Mouse (Mus musculus) kidney, embryonic 14.5 days (tissue): ENCODE measurements around the gene Sema4d. TPM values are rescaled to one million over a fixed set of nuclear protein-coding genes. Genes with fewer than 3 reads are reported as not detected.
"Not testable (repeated sequence)": the region's sequence is repeated elsewhere in the genome, so short reads cannot be mapped to it uniquely, and the experiment has no call there.

ENCODE experiments used
- ATAC-seq: fragments of 200-750 bp; cut with Nextera tagmentation; 2 replicates; pipeline ENCODE4 v1.8.0; 2017; ENCODE audit warnings: moderate number of reproducible peaks, mild to moderate bottlenecking, moderate TSS enrichment, moderate library complexity; ENCODE audit not compliant: low FRiP score, low TSS enrichment
- H3K27ac ChIP-seq: fragments of 300-500 bp; sonication (generic); 2 replicates; pipeline ENCODE4 v1.5.1; 2014; ENCODE audit warnings: low read depth, mild to moderate bottlenecking, low read length, moderate library complexity, mixed read lengths
- H3K27me3 ChIP-seq: fragments of 300-500 bp; sonication (generic); 2 replicates; pipeline ENCODE4 v1.6.1; 2014; ENCODE audit warnings: mild to moderate bottlenecking, low read length; ENCODE audit not compliant: control insufficient read depth, insufficient read depth
- H3K36me3 ChIP-seq: fragments of 300-500 bp; sonication (generic); 2 replicates; pipeline ENCODE4 v1.6.1; 2014; ENCODE audit warnings: low read length, mixed read lengths; ENCODE audit not compliant: control insufficient read depth, insufficient read depth
- H3K4me1 ChIP-seq: fragments of 300-500 bp; sonication (generic); 2 replicates; pipeline ENCODE4 v1.6.1; 2014; ENCODE audit warnings: low read length, mixed read lengths; ENCODE audit not compliant: control insufficient read depth, insufficient read depth
- H3K4me2 ChIP-seq: fragments of 300-500 bp; sonication (generic); replicated peaks from 2 replicates; pipeline ENCODE4 v1.6.1; 2014; ENCODE audit warnings: low read depth, mild to moderate bottlenecking, low read length
- H3K4me3 ChIP-seq: fragments of 300-500 bp; sonication (generic); 2 replicates; pipeline ENCODE4 v1.5.1; 2014; ENCODE audit warnings: mild to moderate bottlenecking, low read length
- H3K9ac ChIP-seq: fragments of 300-500 bp; sonication (generic); 2 replicates; pipeline ENCODE4 v1.6.1; 2014; ENCODE audit warnings: low read depth, mild to moderate bottlenecking, low read length, moderate library complexity
- H3K9me3 ChIP-seq: fragments of 300-500 bp; sonication (generic); 2 replicates; pipeline ENCODE4 v1.6.1; 2016; ENCODE audit warnings: low read length; ENCODE audit not compliant: control insufficient read depth
- WGBS: fragments of 180-500 bp; shearing (Covaris S2); extraction: QIAGEN DNeasy Blood & Tissue Kit; methylation state at CpG from one replicate; pipeline ENCODE4 v1.1.7; 2014; 5-methylcytosine and 5-hydroxymethylcytosine counted together
- polyA plus RNA-seq: library from polyadenylated mRNA; unstranded; fragments of >200 nt; fragmentation: Nextera tagmentation; extraction: Ambion mirVana; gene quantifications from 2 replicates; pipeline ENCODE4 v1.2.1, GENCODE M21; 2014

Sema4d gene
- polyA plus RNA-seq = 11.3 and 20.2 TPM in 2 replicates

DNA sequence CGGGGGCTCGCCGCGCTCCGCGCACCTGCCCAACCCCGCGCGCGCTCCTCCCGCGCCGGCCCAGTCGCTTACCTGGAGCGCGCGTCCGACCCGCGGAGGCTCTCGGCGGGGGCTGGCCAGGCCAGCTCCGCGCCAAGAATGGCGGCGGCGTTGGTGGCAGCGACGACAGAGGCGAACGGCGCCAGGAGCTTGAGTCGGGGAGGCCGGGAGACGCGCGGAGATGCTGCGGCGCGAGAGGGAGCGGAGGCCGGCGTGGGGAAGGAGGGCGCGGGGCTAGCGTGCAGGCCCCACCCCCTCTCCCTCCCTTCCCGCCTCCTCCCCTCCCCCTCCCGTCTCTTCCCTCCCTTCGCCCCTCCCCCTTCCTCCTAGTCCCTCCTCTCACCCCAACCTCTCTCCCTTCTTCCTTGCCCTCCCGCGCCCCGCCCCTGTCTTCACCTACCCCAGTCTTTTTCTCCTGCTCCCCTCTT is at the start of gene Sema4d:
TSS of gene Sema4d (minus strand) at position 323 of the 467 bp plus-strand sequence.
- Histone ChIP-seq H3K27me3 (peaks cover 7% of the 10 kb centered on the region), H3K36me3 (no peaks in the 10 kb centered on the region), H3K4me1 (peaks cover 10% of the 10 kb centered on the region), H3K27ac (no peak within 1 kb of the TSS), H3K4me2 (peak within 1 kb of the TSS; percentile 80), H3K9me3 (no peaks in the 10 kb centered on the region), H3K4me3 (peak within 1 kb of the TSS; percentile 65), H3K9ac (peak within 1 kb of the TSS; percentile 74)
- WGBS = under 1% methylated on average over 36 of the region's 52 CpGs
- peak; percentile 58 for ATAC-seq

DNA sequence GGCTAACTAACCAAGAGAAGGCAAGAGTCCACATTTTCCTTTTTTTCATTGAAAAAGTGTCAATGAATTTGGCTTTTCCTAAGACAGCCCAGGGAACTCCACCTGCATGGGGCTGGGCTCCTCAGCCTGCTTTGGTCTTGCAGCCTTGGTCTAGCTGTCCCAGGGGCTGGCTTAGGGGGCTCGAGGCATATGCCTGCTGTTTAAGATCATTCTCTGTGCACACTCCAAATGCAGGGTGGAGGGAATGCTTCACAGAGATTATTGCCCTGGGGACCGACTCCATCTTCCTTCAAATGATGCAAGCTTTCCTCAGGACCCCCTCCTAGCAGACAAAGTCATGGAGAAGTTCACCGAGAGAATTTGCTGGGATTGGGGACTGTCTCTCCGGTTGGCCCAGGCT is 49.8 kb upstream of the Sema4d start:
- no peak overlapping the region for H3K27ac ChIP-seq
- WGBS = 76% methylated on average over 4 of the region's 4 CpGs
- H3K9ac ChIP-seq = no peak overlapping the region
- H3K9me3 ChIP-seq = no peaks in the 10 kb centered on the region
- H3K4me3 ChIP-seq = no peak overlapping the region
- H3K27me3 ChIP-seq = peaks cover 7% of the 10 kb centered on the region
- no peaks in the 10 kb centered on the region for H3K36me3 ChIP-seq
- ATAC-seq = no peak
- H3K4me2 ChIP-seq = no peak overlapping the region
- H3K4me1 ChIP-seq = peaks cover 31% of the 10 kb centered on the region; the same call in 1 of the 2 replicates

DNA sequence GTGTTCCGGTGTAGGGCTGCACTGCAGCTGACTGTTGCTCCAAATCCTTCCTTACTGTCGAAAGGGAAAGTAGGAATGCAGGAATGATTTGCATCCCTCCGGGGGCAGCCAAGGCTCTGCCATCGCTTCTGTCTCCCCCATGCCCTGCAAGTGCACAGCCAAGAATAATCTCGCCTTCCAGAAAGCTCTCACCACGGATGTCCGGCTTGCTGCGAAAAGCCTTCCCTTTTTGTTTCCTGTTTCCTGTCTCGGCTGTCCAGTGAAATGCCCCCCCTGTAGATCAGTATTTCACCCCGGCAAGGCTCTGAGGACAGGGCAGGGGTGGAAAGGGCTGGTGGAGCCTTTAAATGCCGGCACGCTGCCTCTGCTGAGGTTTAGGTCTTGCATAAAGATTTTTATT is 49.2 kb upstream of the Sema4d start:
- Histone ChIP-seq H3K4me2 (peak overlapping the region; percentile 29), H3K9me3 (no peaks in the 10 kb centered on the region), H3K27ac (no peak overlapping the region), H3K4me1 (peaks cover 31% of the 10 kb centered on the region; the same call in 1 of the 2 replicates), H3K36me3 (no peaks in the 10 kb centered on the region), H3K4me3 (no peak overlapping the region), H3K27me3 (peaks cover 7% of the 10 kb centered on the region), H3K9ac (0 out of 2 replicates have a peak overlapping the region, but pooled peaks have one; percentile 23)
- WGBS = 7% methylated on average over 12 of the region's 12 CpGs
- ATAC-seq = no peak

DNA sequence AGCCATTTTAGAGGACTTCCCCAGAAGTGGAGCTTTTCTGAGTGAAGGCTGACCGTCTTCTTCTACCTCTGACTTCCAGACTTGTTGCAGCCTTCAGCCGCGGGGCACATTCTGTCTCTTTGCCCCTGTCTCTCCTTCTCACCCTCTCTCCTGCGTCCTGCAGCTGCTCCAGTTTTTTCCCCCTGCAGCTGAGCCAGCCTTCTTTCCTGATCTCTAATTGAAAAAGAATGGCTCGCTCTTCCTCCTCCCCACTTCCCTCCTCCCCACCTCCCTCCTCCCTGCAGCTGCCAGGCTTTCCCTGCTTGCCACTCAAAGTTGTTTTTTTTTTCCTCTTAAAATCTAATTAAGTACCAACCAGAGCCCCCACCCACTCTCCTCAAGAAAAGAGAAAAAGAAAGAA is 48.6 kb upstream of the Sema4d start:
- H3K9ac ChIP-seq = no peak overlapping the region
- no peaks in the 10 kb centered on the region for H3K9me3 ChIP-seq
- H3K4me1 ChIP-seq = peaks cover 28% of the 10 kb centered on the region; the same call in 1 of the 2 replicates
- no peak overlapping the region for H3K27ac ChIP-seq
- H3K4me2 ChIP-seq = peak overlapping the region; percentile 29
- H3K27me3 ChIP-seq = peaks cover 7% of the 10 kb centered on the region
- H3K4me3 ChIP-seq = no peak overlapping the region
- no peak for ATAC-seq
- no peaks in the 10 kb centered on the region for H3K36me3 ChIP-seq
- 12% methylated on average over 5 of the region's 5 CpGs for WGBS

DNA sequence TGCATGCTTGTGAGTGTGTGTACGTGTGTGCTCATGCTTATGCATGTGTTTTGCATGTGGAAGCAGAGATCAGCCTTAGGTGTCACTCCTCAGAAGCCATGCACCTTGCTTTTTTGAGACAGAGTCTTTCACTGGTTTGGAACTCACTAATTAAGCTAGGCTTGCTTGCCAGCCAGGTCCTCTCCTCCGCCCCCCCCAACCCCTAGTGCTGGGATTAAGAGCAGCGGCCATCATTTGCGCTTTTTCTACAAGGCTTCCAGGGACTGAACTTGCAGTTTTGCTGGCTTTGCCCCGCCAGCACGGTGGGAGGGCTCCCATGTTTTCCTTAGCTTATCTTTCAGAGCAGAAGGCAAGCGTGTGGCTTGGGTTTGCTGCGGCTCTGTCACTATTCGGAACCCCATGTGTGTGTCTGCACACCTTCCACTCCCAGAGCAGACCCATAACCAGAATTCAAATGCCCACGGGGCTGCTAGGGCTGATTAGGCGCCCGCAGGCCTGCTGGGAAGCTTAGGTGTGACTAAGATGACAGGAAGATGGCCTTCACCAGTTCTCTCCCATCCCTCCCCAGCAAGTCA is 48.1 kb upstream of the Sema4d start:
- no peak overlapping the region; the same call in 1 of the 2 replicates for H3K4me2 ChIP-seq
- no peak for ATAC-seq
- H3K36me3 ChIP-seq = no peaks in the 10 kb centered on the region
- H3K9me3 ChIP-seq = no peaks in the 10 kb centered on the region
- no peak overlapping the region for H3K9ac ChIP-seq
- peaks cover 7% of the 10 kb centered on the region for H3K27me3 ChIP-seq
- H3K4me1 ChIP-seq = peaks cover 28% of the 10 kb centered on the region; the same call in 1 of the 2 replicates
- WGBS = 25% methylated on average over 12 of the region's 12 CpGs
- H3K27ac ChIP-seq = no peak overlapping the region
- H3K4me3 ChIP-seq = no peak overlapping the region

DNA sequence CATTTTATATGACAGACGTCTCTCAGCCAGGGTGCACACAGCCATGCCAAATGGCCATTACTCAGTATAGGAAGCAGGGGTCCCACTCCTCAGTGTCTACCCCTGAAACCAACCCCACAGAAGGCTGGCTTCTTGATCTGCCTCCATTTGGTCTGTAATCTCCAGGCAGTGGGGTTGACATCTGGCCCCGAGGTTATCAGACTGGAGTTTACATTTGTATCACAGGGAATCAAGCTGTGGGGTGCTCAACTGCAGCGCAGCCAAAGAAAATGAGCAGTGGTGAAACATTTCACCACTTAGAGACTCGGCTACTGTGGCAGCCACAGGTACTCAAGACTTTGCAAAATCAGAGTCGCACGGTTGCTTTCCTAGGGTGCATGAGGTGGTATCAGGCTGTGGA is 47.2 kb upstream of the Sema4d start:
- peaks cover 28% of the 10 kb centered on the region; the same call in 1 of the 2 replicates for H3K4me1 ChIP-seq
- no peak overlapping the region for H3K9ac ChIP-seq
- no peak for ATAC-seq
- 48% methylated on average over 6 of the region's 6 CpGs for WGBS
- no peak overlapping the region for H3K4me2 ChIP-seq
- no peaks in the 10 kb centered on the region for H3K9me3 ChIP-seq
- H3K27ac ChIP-seq = no peak overlapping the region
- H3K36me3 ChIP-seq = no peaks in the 10 kb centered on the region
- no peak overlapping the region for H3K4me3 ChIP-seq
- H3K27me3 ChIP-seq = peaks cover 7% of the 10 kb centered on the region

DNA sequence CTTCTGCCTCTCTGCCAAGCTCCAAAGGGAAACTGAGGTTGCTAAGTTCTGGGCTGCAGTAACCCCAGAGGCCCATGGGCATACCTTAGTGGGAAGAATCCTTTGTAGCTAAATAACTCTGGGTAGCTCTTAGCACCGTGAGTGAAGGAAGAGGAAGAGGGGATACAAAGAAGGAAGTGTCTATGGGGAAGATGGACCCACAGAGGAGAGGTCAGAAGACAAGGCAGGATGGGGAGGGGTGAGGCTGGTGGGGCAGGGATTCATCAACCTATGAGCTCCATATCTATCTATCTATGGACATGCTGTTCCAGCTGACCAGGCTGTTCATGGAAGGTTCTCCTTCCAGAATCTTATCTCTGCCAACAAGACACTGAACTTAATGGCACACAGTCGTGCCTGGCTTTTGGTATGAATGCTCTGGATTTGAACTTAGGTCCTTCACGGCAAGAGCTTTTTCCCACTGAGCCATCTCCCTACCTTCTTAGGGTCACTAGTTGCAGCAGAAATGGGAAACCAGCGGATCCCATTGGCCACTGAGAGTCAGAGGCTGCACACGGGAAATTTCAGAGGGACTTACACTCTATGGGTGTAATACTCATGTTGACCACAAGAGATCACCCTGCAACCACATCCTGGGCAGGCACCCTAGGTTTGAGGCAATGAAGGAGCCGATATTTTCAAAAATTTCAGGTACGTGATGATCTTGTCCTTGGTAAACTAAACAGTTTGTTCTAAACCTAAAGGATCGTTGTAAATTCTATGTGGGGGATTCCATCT is 45.9 kb upstream of the Sema4d start:
- Histone ChIP-seq H3K36me3 (no peaks in the 10 kb centered on the region), H3K4me3 (no peak overlapping the region), H3K4me1 (peaks cover 20% of the 10 kb centered on the region; the same call in 1 of the 2 replicates), H3K27me3 (peaks cover 7% of the 10 kb centered on the region), H3K9me3 (no peaks in the 10 kb centered on the region), H3K9ac (no peak overlapping the region), H3K4me2 (no peak overlapping the region), H3K27ac (no peak overlapping the region)
- no peak for ATAC-seq
- WGBS = 22% methylated on average over 8 of the region's 8 CpGs

DNA sequence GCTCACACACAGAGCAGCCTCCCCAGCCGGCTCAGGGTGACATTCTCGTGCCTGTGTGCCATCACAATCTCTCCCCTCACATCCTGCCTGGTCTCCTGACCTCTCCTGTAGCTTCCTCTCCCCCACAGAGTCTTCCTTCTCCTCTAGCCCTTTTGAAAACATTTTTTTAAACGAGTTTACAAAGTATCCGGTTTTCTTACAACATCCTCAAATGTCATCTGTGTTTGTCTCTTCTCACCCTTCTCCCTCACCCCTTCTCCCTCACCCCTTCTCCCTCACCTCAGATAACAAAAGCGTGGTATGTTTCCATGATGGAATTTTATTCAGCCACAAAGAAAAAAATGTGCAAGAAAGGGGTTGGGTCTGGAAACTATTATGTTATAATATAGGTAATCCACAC is 43.9 kb upstream of the Sema4d start:
- peaks cover 7% of the 10 kb centered on the region for H3K27me3 ChIP-seq
- H3K9ac ChIP-seq = no peak overlapping the region
- ATAC-seq = no peak
- peaks cover 17% of the 10 kb centered on the region; the same call in 1 of the 2 replicates for H3K4me1 ChIP-seq
- no peaks in the 10 kb centered on the region for H3K9me3 ChIP-seq
- no peak overlapping the region for H3K27ac ChIP-seq
- no peak overlapping the region for H3K4me3 ChIP-seq
- H3K4me2 ChIP-seq = no peak overlapping the region
- WGBS = 13% methylated on average over 5 of the region's 5 CpGs
- no peaks in the 10 kb centered on the region for H3K36me3 ChIP-seq

DNA sequence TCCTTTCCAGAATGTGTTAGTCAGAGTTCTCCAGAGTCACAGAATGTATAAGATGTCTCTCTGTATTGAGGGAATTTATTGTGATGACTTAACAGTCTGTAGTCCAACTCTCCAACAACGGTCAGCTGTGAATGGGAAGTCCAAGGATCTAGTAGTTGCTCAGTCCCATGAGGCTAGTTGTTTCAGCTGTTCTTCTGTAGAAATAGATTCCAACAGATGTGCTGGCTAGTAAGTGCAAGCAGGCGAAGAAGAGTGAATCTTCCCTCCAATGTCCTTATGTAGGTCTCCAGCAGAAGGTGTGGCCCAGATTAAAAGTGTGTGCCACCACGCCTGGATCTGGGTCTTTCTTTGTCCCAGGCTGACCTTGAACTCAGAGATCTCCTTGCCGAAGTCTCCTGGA is 41.7 kb upstream of the Sema4d start:
- not testable (repeated sequence) for H3K9ac ChIP-seq, H3K4me1 ChIP-seq, H3K9me3 ChIP-seq, H3K27ac ChIP-seq, H3K4me2 ChIP-seq, H3K4me3 ChIP-seq, H3K36me3 ChIP-seq, H3K27me3 ChIP-seq, ATAC-seq
- 86% methylated on average over 4 of the region's 4 CpGs for WGBS
